Mouse (Mus musculus) lung, adult 2 months (tissue): ENCODE measurements around the gene Gm42421. TPM values are rescaled to one million over a fixed set of nuclear protein-coding genes. Genes with fewer than 3 reads are reported as not detected.

Experiments used
- DNase-seq: peaks from one replicate; pipeline ENCODE4 v3.0.0; 2022
- H3K4me1 ChIP-seq: fragments of 200-500 bp; 2 replicates; pipeline ENCODE4 v1.6.1; 2011; ENCODE audit warnings: low read length; ENCODE audit not compliant: control insufficient read depth, insufficient read depth
- H3K4me3 ChIP-seq: fragments of 200-500 bp; replicated peaks from 2 replicates; pipeline ENCODE3; 2011; ENCODE audit warnings: low read depth, mild to moderate bottlenecking, control low read depth, low read length; ENCODE audit errors: extremely low read depth
- CTCF ChIP-seq: fragments of 200-500 bp; IDR thresholded peaks from 2 replicates; pipeline ENCODE4 v1.5.1; 2011; ENCODE audit warnings: mild to moderate bottlenecking, low read length, control low read depth; ENCODE audit not compliant: insufficient read depth
- POLR2A ChIP-seq: fragments of 200-500 bp; IDR thresholded peaks from 2 replicates; pipeline ENCODE4 v1.6.1; 2011; ENCODE audit warnings: low read depth, mild to moderate bottlenecking, control low read depth, low read length, borderline replicate concordance; ENCODE audit errors: extremely low read depth
- WGBS: fragments of 180-500 bp; shearing (Covaris S2); methylation state at CpG from one replicate; pipeline ENCODE4 v1.1.7; 2018; 5-methylcytosine and 5-hydroxymethylcytosine counted together
- polyA plus RNA-seq: library from polyadenylated mRNA; depleted of rRNA; stranded (reverse); fragments of >200 nt; gene quantifications from 2 replicates; pipeline ENCODE4 v1.2.3, GENCODE M21; 2012

The Gm42421 gene
- polyA plus RNA-seq, 1 experiment = not detected

- WGBS = 81% methylated on average over 11 of the region's 11 CpGs
- Histone ChIP-seq H3K4me1 (no peaks in the 10 kb centered on the region), H3K4me3 (no peak overlapping the region)
- no peak for DNase-seq
- no peak for TF ChIP-seq CTCF
- no peak for TF ChIP-seq POLR2A
These were observed 5.4 kb downstream of the Gm42421 start for GRCm38 (mm10) chr5:143933414-143933813.

GRCm38 (mm10) chr5:143933875-143934274, 5.9 kb downstream of the Gm42421 start:
- TF ChIP-seq CTCF = no peak
- TF ChIP-seq POLR2A = no peak
- H3K4me3 ChIP-seq = no peak overlapping the region
- 76% methylated on average over 1 of the region's 1 CpGs for WGBS
- no peak for DNase-seq
- H3K4me1 ChIP-seq = no peaks in the 10 kb centered on the region

GRCm38 (mm10) chr5:143936156-143936555, 8.2 kb downstream of the Gm42421 start:
- Histone ChIP-seq H3K4me3 (no peak overlapping the region), H3K4me1 (no peaks in the 10 kb centered on the region)
- no peak for DNase-seq
- TF ChIP-seq CTCF (no peak), POLR2A (no peak)
- 89% methylated on average over 9 of the region's 9 CpGs for WGBS

- WGBS = 16% methylated on average over 10 of the region's 10 CpGs
- no peak for DNase-seq
- TF ChIP-seq CTCF (no peak), POLR2A (no peak)
- no peaks in the 10 kb centered on the region for H3K4me1 ChIP-seq
- no peak overlapping the region for H3K4me3 ChIP-seq
These were observed 13.6 kb downstream of the Gm42421 start for GRCm38 (mm10) chr5:143941588-143941987.

- H3K4me1 ChIP-seq = no peaks in the 10 kb centered on the region
- WGBS = 81% methylated on average over 14 of the region's 14 CpGs
- H3K4me3 ChIP-seq = no peak overlapping the region
- DNase-seq = no peak
- no peak for TF ChIP-seq CTCF
- TF ChIP-seq POLR2A = no peak
These were observed 15.5 kb downstream of the Gm42421 start for GRCm38 (mm10) chr5:143943231-143944125.

GRCm38 (mm10) chr5:143948361-143948760, 20.4 kb downstream of the Gm42421 start:
- 88% methylated on average over 12 of the region's 12 CpGs for WGBS
- TF ChIP-seq POLR2A (no peak), CTCF (no peak)
- no peaks in the 10 kb centered on the region for H3K4me1 ChIP-seq
- no peak overlapping the region for H3K4me3 ChIP-seq
- no peak for DNase-seq

- 50% methylated on average over 5 of the region's 5 CpGs for WGBS
- DNase-seq = no peak
- H3K4me3 ChIP-seq = no peak overlapping the region
- no peak for TF ChIP-seq CTCF
- H3K4me1 ChIP-seq = no peaks in the 10 kb centered on the region
These were observed 22.0 kb downstream of the Gm42421 start for GRCm38 (mm10) chr5:143950016-143950415.

GRCm38 (mm10) chr5:143957101-143957500, 29.1 kb downstream of the Gm42421 start:
- DNase-seq = no peak
- no peak for TF ChIP-seq POLR2A
- no peak for TF ChIP-seq CTCF
- 88% methylated on average over 6 of the region's 6 CpGs for WGBS
- no peaks in the 10 kb centered on the region for H3K4me1 ChIP-seq
- H3K4me3 ChIP-seq = no peak overlapping the region

- 91% methylated on average over 11 of the region's 11 CpGs for WGBS
- TF ChIP-seq POLR2A (no peak), CTCF (no peak)
- no peak for DNase-seq
- Histone ChIP-seq H3K4me1 (no peaks in the 10 kb centered on the region), H3K4me3 (no peak overlapping the region)
These were observed 31.6 kb downstream of the Gm42421 start for GRCm38 (mm10) chr5:143959551-143959950.

GRCm38 (mm10) chr5:143961176-143961575, 33.2 kb downstream of the Gm42421 start:
- no peak for DNase-seq
- WGBS = 83% methylated on average over 8 of the region's 8 CpGs
- no peak overlapping the region for H3K4me3 ChIP-seq
- H3K4me1 ChIP-seq = no peaks in the 10 kb centered on the region
- TF ChIP-seq CTCF = no peak
- TF ChIP-seq POLR2A = no peak

- H3K4me1 ChIP-seq = no peaks in the 10 kb centered on the region
- H3K4me3 ChIP-seq = no peak overlapping the region
- TF ChIP-seq CTCF (no peak), POLR2A (no peak)
- no peak for DNase-seq
- 54% methylated on average over 12 of the region's 12 CpGs for WGBS
These were observed 37.8 kb downstream of the Gm42421 start for GRCm38 (mm10) chr5:143965586-143966345.
